Mouse (Mus musculus) olfactory bulb, adult 2 months (tissue): ENCODE measurements at regions not wholly inside any gene's neighbourhood (a gene's known extent, or its start where the extent isn't known, plus 50 kb on each side); places are given as distances from the start of the nearest gene placed in this dataset.

Experiments
- H3K27ac ChIP-seq: fragments of 200-500 bp; 2 replicates; pipeline ENCODE4 v1.5.1; 2012; ENCODE audit warnings: low read depth, low read length; ENCODE audit not compliant: insufficient read depth
- H3K4me1 ChIP-seq: fragments of 200-500 bp; 2 replicates; pipeline ENCODE4 v1.6.1; 2012; ENCODE audit warnings: low read length; ENCODE audit not compliant: control insufficient read depth, insufficient read depth
- H3K4me3 ChIP-seq: fragments of 200-500 bp; 2 replicates; pipeline ENCODE4 v1.5.1; 2012; ENCODE audit warnings: mild to moderate bottlenecking, low read depth, low read length, moderate library complexity; ENCODE audit not compliant: insufficient read depth
- CTCF ChIP-seq: fragments of 200-500 bp; IDR thresholded peaks from 2 replicates; pipeline ENCODE4 v1.5.1; 2012; ENCODE audit warnings: low read depth, mild to moderate bottlenecking, low read length, moderate library complexity; ENCODE audit not compliant: insufficient read depth
- POLR2A ChIP-seq: fragments of 200-500 bp; IDR thresholded peaks from 2 replicates; pipeline ENCODE4 v1.6.1; 2012; ENCODE audit warnings: mild to moderate bottlenecking, low read depth, low read length, moderate library complexity; ENCODE audit not compliant: insufficient read depth
- WGBS: fragments of 180-500 bp; shearing (Covaris S2); methylation state at CpG from one replicate; pipeline ENCODE4 v1.1.7; 2018; 5-methylcytosine and 5-hydroxymethylcytosine counted together

DNA sequence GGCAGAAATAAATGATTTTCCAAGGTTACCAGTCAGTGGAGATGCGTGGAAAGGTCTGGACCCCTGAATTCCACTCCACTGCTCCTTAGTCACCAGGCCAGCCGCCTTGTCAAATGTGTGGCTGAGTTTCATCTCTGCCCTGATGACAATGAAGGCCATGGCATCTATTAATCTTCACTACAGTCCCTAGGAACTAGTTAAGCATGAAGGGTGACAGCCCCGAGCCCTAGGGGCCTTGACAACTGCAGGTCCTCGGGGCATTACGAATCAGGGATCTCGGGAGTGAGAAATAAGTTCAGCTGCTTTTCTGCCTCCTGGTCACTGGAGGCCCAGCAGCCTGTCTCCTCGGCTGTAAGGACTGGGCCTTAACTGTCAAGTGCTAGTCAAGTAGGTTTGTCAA, 51.7 kb upstream of the Mgmt start:
- TF ChIP-seq CTCF = no peak
- no peak for TF ChIP-seq POLR2A
- H3K4me3 ChIP-seq = no peak overlapping the region

DNA sequence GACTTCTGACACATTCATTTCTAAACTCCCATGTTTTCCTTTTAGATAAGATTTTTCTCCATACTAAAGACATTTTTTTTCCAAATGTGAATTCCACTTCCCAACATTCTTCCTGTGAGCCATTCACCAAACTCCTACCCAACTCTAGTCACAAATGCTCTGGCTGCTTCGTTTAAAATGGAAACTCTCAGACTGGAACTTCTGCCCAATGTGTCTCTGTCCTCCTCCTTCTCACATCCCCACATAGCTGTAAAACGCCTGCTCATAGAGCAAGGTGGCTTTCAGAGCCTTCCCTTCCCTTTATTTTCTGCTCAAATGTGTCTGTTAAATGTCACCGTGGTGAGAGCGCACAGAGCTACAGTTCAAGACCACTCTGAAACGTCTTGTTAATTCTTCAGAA, 50.1 kb upstream of the Mgmt start:
- TF ChIP-seq CTCF (no peak), POLR2A (no peak)
- 30% methylated on average over 5 of the region's 5 CpGs for WGBS
- Histone ChIP-seq H3K4me3 (no peak overlapping the region), H3K4me1 (peaks cover 3% of the 10 kb centered on the region), H3K27ac (no peak overlapping the region)

More for the DNA sequence above, 51.7 kb upstream of the Mgmt start:
- Histone ChIP-seq H3K27ac (no peak overlapping the region), H3K4me1 (peaks cover 3% of the 10 kb centered on the region)
- 96% methylated on average over 7 of the region's 7 CpGs for WGBS
